Mouse (Mus musculus) urinary bladder, postnatal 4 days (tissue): ENCODE measurements around the gene Cabp5.
"Not testable (repeated sequence)": the region's sequence is repeated elsewhere in the genome, so short reads cannot be mapped to it uniquely, and the experiment has no call there.

Experiments
- DNase-seq, 2 experiments: peaks; one replicate each; pipeline ENCODE4 v3.0.0; 2021 to 2022; ENCODE audit warnings: low spot score in 2 of 2

Cabp5 gene

GRCm38 (mm10) chr7:13397832-13398231 is at the start of gene Cabp5:
Gene Cabp5 (plus strand): TSS chr7:13398132.
- DNase-seq = no peak

- DNase-seq = no peak
These were observed 42.0 kb upstream of the Cabp5 start for GRCm38 (mm10) chr7:13355943-13356342.

GRCm38 (mm10) chr7:13380588-13380987 is 17.3 kb upstream of the Cabp5 start:
- no peak for DNase-seq

GRCm38 (mm10) chr7:13450541-13450940 is 52.6 kb downstream of the Cabp5 start, which contains the start of gene Bsph1:
Gene Bsph1 (plus strand): TSS chr7:13450841.
- DNase-seq = not testable (repeated sequence)
